Mouse (Mus musculus) hindbrain, postnatal 0 days (tissue): ENCODE results near the gene Pms2. TPM values are rescaled to one million over a fixed set of nuclear protein-coding genes. Genes with fewer than 3 reads are reported as not detected.
A peak's percentile ranks its signal among the peaks of the same experiment; 100 is the strongest.

ENCODE experiments used
- ATAC-seq: fragments of 200-750 bp; cut with Nextera tagmentation; 2 replicates; pipeline ENCODE4 v1.8.0; 2017; ENCODE audit warnings: mild to moderate bottlenecking, moderate TSS enrichment, moderate library complexity
- DNase-seq: peaks from one replicate; pipeline ENCODE4 v3.0.0-alpha.2; 2015; ENCODE audit warnings: low spot score
- H3K27ac ChIP-seq: fragments of 300-500 bp; sonication (generic); 2 replicates; pipeline ENCODE4 v1.5.1; 2014; ENCODE audit warnings: mild to moderate bottlenecking
- H3K27me3 ChIP-seq: fragments of 300-500 bp; sonication (generic); 2 replicates; pipeline ENCODE4 v1.6.1; 2014; ENCODE audit warnings: low read length, mixed read lengths; ENCODE audit not compliant: insufficient read depth
- H3K36me3 ChIP-seq: fragments of 300-500 bp; sonication (generic); 2 replicates; pipeline ENCODE4 v1.6.1; 2014; ENCODE audit warnings: low read length, mixed read lengths; ENCODE audit not compliant: insufficient read depth
- H3K4me1 ChIP-seq: fragments of 300-500 bp; sonication (generic); 2 replicates; pipeline ENCODE4 v1.6.1; 2014; ENCODE audit warnings: antibody characterized with exemption, low read length, mixed read lengths; ENCODE audit not compliant: insufficient read depth
- H3K4me2 ChIP-seq: fragments of 300-500 bp; sonication (generic); 2 replicates; pipeline ENCODE4 v1.6.1; 2014; ENCODE audit warnings: low read depth, mild to moderate bottlenecking, low read length, moderate library complexity, mixed read lengths
- H3K4me3 ChIP-seq: fragments of 300-500 bp; sonication (generic); 2 replicates; pipeline ENCODE4 v1.5.1; 2014; ENCODE audit warnings: low read length
- H3K9ac ChIP-seq: fragments of 300-500 bp; sonication (generic); replicated peaks from 2 replicates; pipeline ENCODE4 v1.6.1; 2014; ENCODE audit warnings: mild to moderate bottlenecking, low read length, moderate library complexity, mixed read lengths
- H3K9me3 ChIP-seq: fragments of 300-500 bp; sonication (generic); 2 replicates; pipeline ENCODE4 v1.6.1; 2016; ENCODE audit warnings: low read length, mixed read lengths
- CTCF ChIP-seq: IDR thresholded peaks from 2 replicates; pipeline ENCODE4 v1.5.1; 2016; ENCODE audit warnings: antibody characterized with exemption, control low read depth, low read depth
- WGBS: fragments of 180-500 bp; shearing (Covaris S2); extraction: QIAGEN DNeasy Blood & Tissue Kit; methylation state at CpG from one replicate; pipeline ENCODE4 v1.1.7; 2014; 5-methylcytosine and 5-hydroxymethylcytosine counted together
- polyA plus RNA-seq: library from polyadenylated mRNA; unstranded; fragments of >200 nt; fragmentation: Nextera tagmentation; extraction: Ambion mirVana; gene quantifications from 2 replicates; pipeline ENCODE4 v1.2.1, GENCODE M21; 2015
- total RNA-seq: library from RNA; depleted of rRNA; stranded (reverse); fragments of >200 nt; gene quantifications from 2 replicates; pipeline ENCODE4 v1.2.3, GENCODE M21; 2014

The Pms2 gene
- total and polyA plus RNA-seq, 2 experiments from 2014 or later = 22.8 to 23.7 TPM

DNA sequence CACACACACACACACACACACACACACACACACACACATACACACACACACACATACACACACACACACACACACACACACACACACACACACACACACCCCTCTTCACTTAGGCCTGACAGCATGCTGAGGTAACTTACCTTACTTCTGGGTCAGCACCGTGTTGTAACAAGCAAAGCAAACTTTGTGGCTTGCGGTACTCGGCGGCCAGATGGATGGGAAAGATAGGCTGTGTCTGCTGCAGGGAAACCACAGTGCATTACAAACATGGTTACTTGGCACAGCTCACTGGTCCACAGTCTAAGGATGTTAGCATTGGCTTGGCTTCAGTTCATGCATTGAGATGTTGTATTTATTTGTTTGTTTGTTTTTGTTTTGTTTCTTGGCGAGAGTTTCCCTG, 16.4 kb upstream of the Pms2 start:
- DNase-seq (no peak), ATAC-seq (no peak)
- Histone ChIP-seq H3K36me3 (peaks cover 44% of the 10 kb centered on the region), H3K4me2 (no peak overlapping the region), H3K9me3 (no peaks in the 10 kb centered on the region), H3K27ac (no peak overlapping the region), H3K27me3 (no peaks in the 10 kb centered on the region), H3K4me3 (no peak overlapping the region), H3K9ac (no peak overlapping the region), H3K4me1 (no peaks in the 10 kb centered on the region)
- no peak for TF ChIP-seq CTCF
- 72% methylated on average over 5 of the region's 5 CpGs for WGBS

DNA sequence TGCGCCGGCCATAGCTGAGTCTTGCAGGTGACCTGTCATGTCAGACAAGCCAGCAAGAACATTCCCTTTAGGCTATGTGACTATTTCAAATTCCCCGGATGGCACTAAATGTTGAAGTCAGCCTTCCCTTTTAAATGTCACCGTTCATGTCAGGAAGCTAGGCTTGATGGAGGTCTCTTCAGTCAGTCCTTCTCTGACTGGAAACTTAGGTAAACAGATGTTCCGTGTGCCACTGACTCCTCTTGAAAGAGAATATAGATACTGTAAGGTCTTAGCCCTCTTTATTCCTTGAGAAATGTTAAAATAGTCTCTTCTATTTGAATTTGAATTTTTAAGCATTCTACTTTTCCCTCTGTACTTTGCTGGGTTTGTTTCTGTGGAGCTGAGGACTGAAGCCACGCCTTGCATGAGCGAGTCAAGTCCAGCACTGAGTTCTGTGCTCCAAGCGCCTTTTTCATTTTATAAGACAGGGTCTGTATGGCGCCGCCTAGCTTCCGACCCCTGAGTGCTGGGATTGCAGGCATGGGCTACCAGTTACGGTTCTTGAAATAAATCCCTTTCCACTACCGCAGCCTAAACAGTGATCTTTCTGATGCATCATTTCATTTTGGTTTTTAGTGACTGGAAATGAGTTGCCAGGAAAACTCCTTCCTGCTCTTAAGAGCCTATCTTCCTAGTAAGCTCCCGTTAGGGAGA, 12.0 kb upstream of the Pms2 start, which contains the start of gene Ankrd61:
Gene Ankrd61, minus strand, starts transcription at position 51 of the 696 bp plus-strand sequence.
- ATAC-seq (no peak), DNase-seq (no peak)
- no peak within 1 kb of the TSS for H3K9ac ChIP-seq
- no peak for TF ChIP-seq CTCF
- H3K4me3 ChIP-seq = no peak within 1 kb of the TSS
- H3K27me3 ChIP-seq = no peaks in the 10 kb centered on the region
- 85% methylated on average over 14 of the region's 14 CpGs for WGBS
- H3K36me3 ChIP-seq = peaks cover 49% of the 10 kb centered on the region
- H3K4me2 ChIP-seq = no peak within 1 kb of the TSS
- H3K27ac ChIP-seq = no peak within 1 kb of the TSS
- no peaks in the 10 kb centered on the region for H3K9me3 ChIP-seq
- H3K4me1 ChIP-seq = no peaks in the 10 kb centered on the region

DNA sequence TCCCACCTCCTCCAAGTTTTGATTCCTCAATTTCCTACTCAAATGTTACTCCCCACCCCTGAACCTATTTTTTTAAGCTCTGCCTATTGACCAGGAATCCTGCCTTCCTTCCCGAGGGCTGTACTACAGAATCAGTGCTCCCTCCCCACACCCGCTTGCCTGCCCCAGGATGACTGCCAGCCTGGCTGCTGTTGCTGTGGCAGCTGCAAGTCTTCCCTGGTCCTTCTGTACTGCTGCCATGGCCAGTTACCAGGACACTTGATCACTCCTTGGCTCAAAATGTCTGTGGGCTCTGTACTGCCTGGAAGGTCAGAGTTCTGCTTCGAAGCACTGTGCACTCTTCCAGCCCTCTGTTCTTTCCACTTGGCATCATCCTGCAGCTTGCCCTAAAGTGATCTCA, 7.7 kb upstream of the Pms2 start:
- peak; percentile 58; the same call in 1 of the 2 replicates for ATAC-seq

DNA sequence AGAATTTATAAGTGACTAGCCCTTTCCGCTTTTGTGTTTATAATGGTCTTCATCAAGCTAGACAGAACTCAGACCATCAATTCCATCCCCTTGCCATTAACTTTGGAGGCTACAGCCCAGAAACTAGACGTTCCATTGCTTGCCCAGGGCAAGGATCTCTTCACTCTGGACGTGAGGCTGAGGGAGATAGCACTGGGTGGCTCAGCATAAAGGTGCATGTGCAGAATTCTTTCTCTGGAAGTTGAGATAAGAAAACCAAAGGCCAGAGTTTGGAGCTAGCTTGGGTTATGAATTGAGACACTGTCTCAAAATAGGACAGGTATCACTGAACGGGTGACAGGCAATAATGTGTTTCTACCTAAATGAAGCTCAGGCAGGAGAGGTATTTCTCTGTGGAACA, 6.0 kb upstream of the Pms2 start:
- H3K27ac ChIP-seq = no peak overlapping the region
- H3K9ac ChIP-seq = no peak overlapping the region
- no peaks in the 10 kb centered on the region for H3K27me3 ChIP-seq
- no peak overlapping the region for H3K4me2 ChIP-seq
- H3K4me3 ChIP-seq = no peak overlapping the region
- H3K4me1 ChIP-seq = no peaks in the 10 kb centered on the region; the same call in 1 of the 2 replicates
- H3K36me3 ChIP-seq = peaks cover 57% of the 10 kb centered on the region
- 93% methylated on average over 4 of the region's 4 CpGs for whole genome bisulfite sequencing
- no peak for ATAC-seq
- H3K9me3 ChIP-seq = no peaks in the 10 kb centered on the region
- no peak for TF ChIP-seq CTCF
- no peak for DNase-seq

More for the DNA sequence above, 7.7 kb upstream of the Pms2 start:
- no peaks in the 10 kb centered on the region for H3K4me1 ChIP-seq
- DNase-seq = peak; percentile 55
- no peak for TF ChIP-seq CTCF
- peaks cover 71% of the 10 kb centered on the region for H3K36me3 ChIP-seq
- no peak overlapping the region for H3K27ac ChIP-seq
- no peak overlapping the region for H3K4me2 ChIP-seq
- H3K27me3 ChIP-seq = no peaks in the 10 kb centered on the region
- H3K4me3 ChIP-seq = no peak overlapping the region
- no peak overlapping the region for H3K9ac ChIP-seq
- H3K9me3 ChIP-seq = no peaks in the 10 kb centered on the region
- 68% methylated on average over 3 of the region's 3 CpGs for WGBS

DNA sequence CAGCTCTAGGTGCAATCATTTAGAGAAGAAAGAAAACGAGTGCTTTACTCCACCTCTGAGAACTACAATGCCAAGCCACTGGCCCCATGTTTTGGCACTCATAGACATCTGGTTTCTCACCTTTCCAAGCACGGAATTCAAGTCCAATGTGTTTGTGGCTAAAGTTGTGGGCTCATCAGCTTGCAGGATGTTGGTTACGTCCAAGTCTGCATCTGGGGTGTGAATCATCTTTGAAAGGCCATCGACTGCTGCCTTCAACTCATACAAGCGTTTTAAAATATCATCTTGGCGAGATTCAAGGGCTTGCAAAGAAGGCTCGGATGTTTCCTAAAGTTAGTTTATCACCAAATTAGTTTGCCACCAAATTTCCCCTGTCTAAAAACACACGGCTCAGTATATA, 3.3 kb upstream of the Pms2 start:
- no peak for TF ChIP-seq CTCF
- ATAC-seq = no peak
- 91% methylated on average over 8 of the region's 8 CpGs for WGBS

DNA sequence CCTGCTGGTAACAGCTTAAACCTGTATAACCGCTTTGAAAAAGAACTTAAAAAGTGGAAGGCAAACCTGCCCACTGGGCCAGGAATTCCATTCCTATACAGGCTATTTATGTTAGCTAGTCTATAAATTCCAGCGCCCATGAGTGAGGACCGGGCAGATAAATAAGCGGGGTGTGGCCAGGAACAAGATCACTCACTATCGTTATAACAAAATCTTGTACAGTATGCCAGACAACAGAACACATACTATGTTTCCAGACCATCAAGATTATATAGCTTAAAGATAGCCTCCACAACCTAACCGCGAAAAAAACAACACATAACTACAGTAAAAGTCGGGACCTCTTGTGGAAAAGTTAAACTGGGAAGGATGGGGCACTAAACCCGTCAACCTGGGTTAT, 838 bp upstream of the Pms2 start:
- WGBS = 3% methylated on average over 9 of the region's 9 CpGs
- peak overlapping the region; percentile 85 for H3K27ac ChIP-seq
- H3K4me2 ChIP-seq = peak overlapping the region; percentile 68
- H3K27me3 ChIP-seq = no peaks in the 10 kb centered on the region
- peaks cover 16% of the 10 kb centered on the region; the same call in 1 of the 2 replicates for H3K36me3 ChIP-seq
- peaks cover 7% of the 10 kb centered on the region; the same call in 1 of the 2 replicates for H3K4me1 ChIP-seq
- peak overlapping the region; percentile 58 for H3K4me3 ChIP-seq
- DNase-seq = no peak
- TF ChIP-seq CTCF = no peak
- ATAC-seq = no peak
- no peaks in the 10 kb centered on the region for H3K9me3 ChIP-seq
- H3K9ac ChIP-seq = peak overlapping the region; percentile 55

More for the DNA sequence above, 3.3 kb upstream of the Pms2 start:
- Histone ChIP-seq H3K27ac (no peak overlapping the region), H3K4me2 (no peak overlapping the region), H3K4me1 (peaks cover 7% of the 10 kb centered on the region; the same call in 1 of the 2 replicates), H3K9me3 (no peaks in the 10 kb centered on the region), H3K4me3 (no peak overlapping the region), H3K27me3 (no peaks in the 10 kb centered on the region), H3K9ac (no peak overlapping the region), H3K36me3 (peaks cover 39% of the 10 kb centered on the region)
- no peak for DNase-seq

DNA sequence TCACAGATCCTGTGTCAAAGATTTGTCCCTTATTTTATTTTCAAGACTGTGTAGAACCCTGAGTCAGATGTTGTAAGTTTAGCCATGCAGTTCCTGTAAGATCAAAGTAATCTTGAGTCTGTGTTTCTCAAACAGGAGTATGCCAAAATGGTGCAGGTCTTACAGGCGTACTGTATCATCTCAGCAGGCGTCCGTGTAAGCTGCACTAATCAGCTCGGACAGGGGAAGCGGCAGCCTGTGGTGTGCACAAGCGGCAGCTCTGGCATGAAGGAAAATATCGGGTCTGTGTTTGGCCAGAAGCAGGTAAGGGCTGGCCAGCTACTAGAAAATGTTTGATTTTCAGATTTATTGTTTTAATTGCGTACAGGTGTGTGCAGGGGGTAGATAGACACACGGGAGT, 6.5 kb downstream of the Pms2 start:
- no peak for TF ChIP-seq CTCF
- Histone ChIP-seq H3K9ac (no peak overlapping the region), H3K9me3 (no peaks in the 10 kb centered on the region), H3K4me1 (no peaks in the 10 kb centered on the region), H3K27ac (no peak overlapping the region), H3K4me2 (no peak overlapping the region), H3K27me3 (no peaks in the 10 kb centered on the region), H3K4me3 (no peak overlapping the region), H3K36me3 (peaks cover 25% of the 10 kb centered on the region)
- 83% methylated on average over 9 of the region's 9 CpGs for WGBS
- no peak for DNase-seq
- no peak for ATAC-seq
